Mouse (Mus musculus): ENCODE data around the gene Cacna1g. TPM values are rescaled to one million over a fixed set of nuclear protein-coding genes. Genes with fewer than 3 reads are reported as not detected.
A peak's percentile ranks its signal among the peaks of the same experiment; 100 is the strongest.

Gene Cacna1g
- total RNA-seq (2021): 10 to 100 TPM; 72.0 to 86.1 TPM
- long read RNA-seq, experiment 1, full-length matches to known transcripts: 4 of 31 reads
- long read RNA-seq, experiment 1, partial matches to known transcripts: 25 of 31 reads
- long read RNA-seq, experiment 1, other reads (novel, unspliced or antisense): 2 of 31 reads
- long read RNA-seq, experiment 2, full-length matches to known transcripts: 1 of 17 reads
- long read RNA-seq, experiment 2, partial matches to known transcripts: 9 of 17 reads
- long read RNA-seq, experiment 2, other reads (novel, unspliced or antisense): 7 of 17 reads

- DNase-seq (ENCODE audit: low spot score in 2 of 2): peak; percentile 86 to 92
Observed at GRCm38 (mm10) chr11:94473707-94474543, at the start of gene Cacna1g. Gene Cacna1g (minus strand): TSS chr11:94474198.

- DNase-seq (ENCODE audit: low spot score in 2 of 2): peak; percentile 53 to 65
Observed at GRCm38 (mm10) chr11:94521219-94521843, 47.3 kb upstream of the Cacna1g start, which contains the start of gene Mycbpap. Gene Mycbpap (minus strand): TSS chr11:94521742.

DNA sequence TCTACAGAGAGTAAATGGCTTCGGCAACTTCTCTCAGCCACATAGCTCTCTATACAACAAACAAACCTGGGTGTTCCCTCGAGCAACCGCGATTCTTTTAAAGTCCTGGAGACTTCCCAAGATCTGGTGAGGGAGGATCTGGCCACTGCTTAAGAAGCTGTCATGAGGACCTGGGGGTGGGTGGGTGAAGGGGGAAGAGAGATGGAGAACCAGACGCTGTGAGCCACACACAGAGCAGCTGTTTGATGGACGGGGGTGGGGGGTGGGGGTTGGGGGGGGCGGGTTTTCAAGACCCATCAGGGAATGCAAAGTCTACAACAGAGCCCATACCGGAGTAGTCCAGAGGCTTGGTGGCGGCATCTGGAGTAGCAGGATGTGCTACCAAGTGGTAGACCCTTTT is 39.5 kb upstream of the Cacna1g start:
- no peak for DNase-seq (ENCODE audit: low spot score in 2 of 2)

DNA sequence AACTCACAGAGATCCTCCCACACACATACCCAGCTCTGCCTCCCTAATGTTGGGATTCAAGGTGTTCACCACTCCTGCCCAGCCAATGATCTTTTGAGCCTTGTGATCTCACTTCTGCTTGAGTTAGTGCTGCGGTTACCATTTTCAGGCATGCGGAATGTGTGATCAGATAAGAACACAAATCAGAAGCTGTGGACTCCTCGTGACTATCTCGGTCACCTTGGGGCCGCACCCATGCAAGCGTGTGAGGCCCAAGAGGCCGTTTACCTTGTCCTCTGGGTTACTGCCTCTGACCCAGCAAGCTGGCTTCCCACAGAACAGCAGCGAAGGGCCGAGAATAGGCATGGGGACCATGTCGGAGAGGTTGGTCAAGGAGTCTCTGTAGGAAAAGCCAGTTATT is 35.0 kb upstream of the Cacna1g start:
- DNase-seq (ENCODE audit: low spot score in 2 of 2): no peak

DNA sequence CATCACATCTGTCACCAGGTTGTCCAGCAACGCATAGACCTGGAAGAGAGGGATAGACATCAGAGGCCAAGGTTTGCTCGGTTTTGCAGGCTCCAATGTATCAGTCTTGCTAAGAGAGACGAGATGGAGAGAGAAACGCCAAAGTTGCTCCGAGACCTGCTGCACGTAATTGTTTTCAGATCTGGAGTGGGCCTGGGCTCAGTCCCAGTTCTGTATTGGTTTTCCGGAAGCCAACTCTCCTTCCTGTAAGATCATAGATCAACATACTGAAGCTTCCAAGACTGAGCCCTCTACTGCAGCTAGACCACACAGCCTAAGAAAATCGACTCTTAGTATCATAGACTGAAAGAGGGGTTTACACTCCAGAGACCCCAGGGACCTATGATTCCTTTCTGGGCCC is 27.5 kb upstream of the Cacna1g start:
- DNase-seq (ENCODE audit: low spot score in 2 of 2): no peak

DNA sequence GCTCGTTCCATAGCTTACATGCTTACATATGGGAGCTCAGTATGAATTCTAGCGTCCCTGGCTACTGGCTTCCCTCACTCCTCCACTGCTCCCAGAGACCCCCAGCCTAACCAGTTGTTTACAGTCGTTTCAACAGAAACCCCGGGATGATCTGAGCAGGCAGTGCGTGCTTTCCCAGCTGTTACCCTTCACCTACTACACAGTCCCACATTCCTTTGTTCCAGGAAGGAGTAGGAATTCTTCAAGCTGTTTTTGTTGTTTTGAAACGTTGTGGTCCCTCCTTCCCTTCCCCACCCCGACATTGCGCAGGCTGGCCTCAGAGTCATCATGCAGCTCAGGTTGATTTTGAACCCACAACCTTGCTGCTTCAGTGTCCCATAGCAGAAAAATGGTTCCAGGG is 26.4 kb upstream of the Cacna1g start:
- no peak for DNase-seq (ENCODE audit: low spot score in 2 of 2)

DNA sequence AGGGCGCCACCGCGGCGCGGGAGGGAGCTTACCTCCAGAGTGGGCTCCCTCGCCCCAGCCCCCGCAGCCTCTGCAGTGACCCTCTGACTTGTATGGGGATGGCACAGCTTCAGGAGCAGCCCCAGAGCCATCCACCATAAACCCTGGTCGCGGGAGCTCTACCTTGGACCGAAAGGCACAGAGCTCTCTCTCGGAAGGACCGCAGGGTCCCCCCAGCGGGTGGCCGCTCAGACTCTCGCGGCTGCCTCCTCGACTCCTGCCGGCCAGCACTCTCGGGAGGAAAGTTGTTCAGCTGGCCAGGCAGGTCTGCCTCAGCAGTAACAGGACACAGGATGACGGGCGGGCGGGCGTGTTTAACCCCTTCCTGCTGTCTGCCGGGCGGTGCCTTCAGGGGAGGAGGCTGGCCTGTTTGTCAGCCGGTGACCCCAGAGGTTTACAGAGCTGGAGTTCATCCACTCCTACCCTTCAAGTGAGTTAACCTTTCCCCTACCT is 25.7 kb upstream of the Cacna1g start, which contains the start of gene Epn3:
TSS of gene Epn3 (minus strand) at position 314 of the 492 bp plus-strand sequence.
- no peak for DNase-seq (ENCODE audit: low spot score in 2 of 2)

DNA sequence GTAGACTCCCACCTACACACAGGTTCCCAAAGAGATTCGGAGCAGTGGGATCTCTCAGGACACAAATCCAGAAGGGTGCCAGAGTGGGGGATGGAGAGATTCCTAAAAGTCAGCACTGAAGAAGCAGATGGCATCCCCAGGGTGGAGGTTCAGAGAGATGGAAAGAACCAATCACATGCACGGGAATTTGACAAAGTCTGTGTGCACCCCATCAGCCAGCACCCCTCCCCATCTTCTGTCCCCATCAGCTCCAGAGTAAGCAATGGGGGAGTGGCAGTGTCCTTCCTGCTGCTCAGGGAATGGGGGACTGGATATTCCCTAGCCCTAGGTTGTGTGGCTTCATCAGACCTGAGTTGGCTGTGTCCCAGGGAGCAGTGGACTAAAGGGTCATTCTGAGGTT is 25.0 kb upstream of the Cacna1g start:
- no peak for DNase-seq (ENCODE audit: low spot score in 2 of 2)

GRCm38 (mm10) chr11:94498093-94498996 is 24.3 kb upstream of the Cacna1g start:
- DNase-seq (ENCODE audit: low spot score in 2 of 2): peak; percentile 56 to 57

DNA sequence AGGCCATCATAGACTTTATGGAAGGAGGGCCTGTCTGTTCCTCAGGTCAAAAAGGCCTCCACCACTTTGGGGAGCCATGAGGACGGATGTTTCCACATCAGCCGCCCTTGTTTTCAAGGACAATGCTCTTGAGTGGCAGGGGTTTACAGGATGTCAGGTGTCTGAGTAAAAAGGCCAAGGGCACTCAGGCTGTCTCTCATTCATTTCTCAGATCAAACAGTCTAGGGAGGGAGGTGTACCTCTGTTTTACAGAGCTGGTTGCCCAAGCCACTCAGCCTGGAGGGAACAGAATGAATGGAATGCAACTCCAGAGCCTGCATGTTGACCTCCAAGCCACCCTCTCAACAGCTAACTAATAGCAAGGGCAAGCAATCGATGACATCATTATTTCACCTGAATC is 21.4 kb upstream of the Cacna1g start:
- DNase-seq (ENCODE audit: low spot score in 2 of 2): no peak

DNA sequence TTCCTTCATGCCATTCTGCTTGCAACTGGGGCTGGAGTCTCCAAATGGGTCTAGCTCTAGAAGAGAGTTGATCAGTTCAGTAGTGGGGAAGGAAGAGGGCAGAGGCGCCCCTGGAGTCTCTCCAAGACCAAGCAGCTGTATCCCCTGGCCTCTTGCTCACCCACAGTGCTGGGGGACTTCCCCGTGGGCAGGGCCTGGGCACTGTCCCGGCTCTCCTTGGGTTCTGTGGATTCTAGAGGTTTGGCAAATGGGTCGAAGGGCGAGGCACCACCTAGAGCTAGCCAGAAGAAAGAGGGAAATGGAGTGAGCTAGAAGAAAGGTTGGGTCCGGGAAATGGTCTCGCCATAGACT is 17.7 kb upstream of the Cacna1g start:
- no peak for DNase-seq (ENCODE audit: low spot score in 2 of 2)

DNA sequence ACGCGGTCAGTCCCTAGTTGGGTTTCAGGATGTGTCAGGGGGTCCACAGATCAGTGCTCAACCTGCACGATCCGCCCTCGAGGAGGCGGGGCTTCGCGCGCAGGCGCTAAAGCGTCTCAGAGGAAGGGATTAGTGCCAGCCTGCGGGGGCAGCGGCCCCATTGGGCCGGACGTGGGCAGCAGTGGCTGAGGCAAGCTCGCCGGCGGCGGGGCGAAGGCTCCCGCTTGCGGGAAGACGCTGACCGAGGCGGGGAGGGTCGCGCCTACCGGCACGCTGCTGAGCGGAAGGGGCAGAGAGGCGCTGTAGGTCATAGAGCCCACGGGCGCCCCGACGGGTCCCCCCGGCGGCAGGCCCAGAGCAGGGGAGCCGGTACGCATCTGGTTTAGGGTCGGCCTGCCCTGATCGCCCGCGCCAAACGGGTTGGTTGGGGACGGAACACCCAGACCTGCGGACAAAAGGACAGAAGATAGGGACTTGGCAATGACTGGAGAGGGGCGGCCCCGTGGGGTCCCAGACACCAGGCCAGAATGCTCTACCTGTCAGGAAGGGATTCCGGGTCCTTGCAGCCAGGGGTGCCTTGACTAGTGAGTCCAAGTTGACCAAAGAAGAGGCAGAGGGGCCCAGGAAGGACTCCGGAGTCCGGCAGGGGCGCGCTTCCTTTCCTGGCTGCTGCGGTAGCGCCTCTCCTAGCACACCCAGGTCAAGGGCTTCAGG is 17.2 kb upstream of the Cacna1g start:
- peak in 1 of 2 experiments; percentile 52 for DNase-seq (ENCODE audit: low spot score in 2 of 2)

DNA sequence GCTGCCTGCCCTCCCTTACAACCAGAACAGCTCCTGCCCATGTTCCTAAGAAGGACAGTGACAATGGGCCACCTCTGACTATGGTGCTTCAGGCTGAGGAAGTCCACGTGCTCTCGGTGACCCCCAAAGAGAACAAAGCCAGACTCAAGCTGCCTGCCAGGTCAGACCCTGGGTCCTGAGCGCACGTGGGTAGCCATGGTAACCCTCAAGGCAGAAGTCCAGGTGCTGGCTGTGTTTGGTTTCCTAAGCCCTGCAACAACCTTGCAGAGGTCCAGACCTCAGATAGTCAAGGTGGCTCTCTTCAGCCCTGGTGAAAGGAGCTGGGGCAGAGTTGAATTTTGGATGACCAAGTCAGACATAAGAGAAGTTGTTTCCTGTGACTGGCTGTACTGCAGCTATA is 15.7 kb upstream of the Cacna1g start:
- no peak for DNase-seq (ENCODE audit: low spot score in 2 of 2)

DNA sequence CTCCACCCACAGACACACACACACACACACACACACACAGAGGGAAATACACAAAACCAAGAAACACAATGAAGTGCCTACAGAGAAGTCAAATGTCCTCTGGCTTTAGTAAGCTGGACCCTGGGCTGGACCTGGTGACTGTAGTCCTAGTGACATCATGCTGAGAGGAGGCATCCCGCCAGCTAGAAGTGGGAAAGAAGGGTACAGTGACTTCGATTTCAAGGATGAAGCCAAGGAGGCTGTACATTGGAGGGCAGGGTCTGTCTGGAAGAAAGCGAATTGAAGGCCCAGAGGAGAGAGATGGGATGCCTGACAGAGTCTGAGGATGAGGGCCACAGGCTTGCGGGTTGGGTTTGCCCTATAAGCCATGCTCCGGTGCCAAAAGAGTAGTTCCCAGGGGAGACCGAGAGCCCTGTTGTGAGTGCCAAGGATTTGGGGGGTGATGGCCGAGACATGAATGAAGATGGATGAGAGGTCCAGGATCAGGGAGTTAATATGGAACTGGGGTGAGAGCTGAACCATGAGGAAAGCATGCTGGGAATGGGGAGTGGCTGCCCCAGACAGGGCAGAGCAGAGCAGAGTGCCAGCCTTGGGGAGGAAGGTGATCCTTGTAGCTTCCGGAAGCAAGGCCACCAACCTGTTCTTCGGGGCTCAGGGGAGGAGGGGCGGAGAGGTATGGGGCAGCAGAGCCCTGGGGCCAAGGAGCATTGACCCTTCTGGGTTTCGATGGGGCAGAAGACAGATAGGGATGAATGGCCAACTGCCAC is 15.0 kb upstream of the Cacna1g start:
- DNase-seq (ENCODE audit: low spot score in 2 of 2): no peak

GRCm38 (mm10) chr11:94486001-94486400 is 12.0 kb upstream of the Cacna1g start, which contains the start of gene Spata20:
Gene Spata20 (minus strand): TSS chr11:94486179.
- DNase-seq (ENCODE audit: low spot score in 2 of 2): peak; percentile 91

- DNase-seq (ENCODE audit: low spot score in 2 of 2): no peak
Observed at GRCm38 (mm10) chr11:94485223-94485622, 11.2 kb upstream of the Cacna1g start.

DNA sequence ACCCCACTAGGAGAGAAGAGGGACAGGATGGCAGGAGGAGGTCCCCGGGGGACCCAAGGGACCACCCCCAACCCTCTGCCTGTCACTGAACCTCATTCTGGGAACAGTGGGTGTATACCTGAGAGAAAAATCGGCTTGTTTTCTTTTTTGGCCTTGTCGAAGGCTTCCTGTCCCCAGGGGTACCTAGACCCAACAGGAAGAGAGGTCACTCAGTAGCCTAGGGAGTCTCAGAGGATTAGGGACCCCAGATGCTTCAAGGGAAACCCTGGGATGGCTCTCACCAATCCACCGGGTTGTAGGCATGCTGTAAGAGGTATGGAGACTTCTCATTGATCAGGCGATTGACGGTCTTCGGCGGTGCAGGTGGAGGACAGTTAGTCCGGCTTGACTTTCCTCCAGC is 10.6 kb upstream of the Cacna1g start:
- DNase-seq (ENCODE audit: low spot score in 2 of 2): no peak

DNA sequence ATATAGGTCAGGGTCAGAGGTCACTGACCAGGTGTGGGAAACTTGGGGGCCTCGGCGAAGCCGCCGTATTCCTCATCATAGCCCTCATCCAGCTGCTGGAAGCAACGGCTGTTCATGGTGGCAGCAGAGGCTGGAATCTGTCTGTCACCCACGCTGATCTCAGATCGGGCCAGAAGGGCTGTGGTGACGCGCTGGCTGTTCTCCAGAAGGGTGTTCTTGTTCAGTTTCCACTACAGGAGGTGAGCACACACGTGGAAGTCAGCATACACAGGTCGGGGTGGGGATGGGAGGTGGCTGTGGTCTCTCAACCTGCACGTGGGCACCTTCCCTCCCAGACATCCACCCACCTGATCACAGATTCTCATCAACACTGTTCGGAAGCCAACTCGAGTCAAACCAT is 9.9 kb upstream of the Cacna1g start:
- no peak for DNase-seq (ENCODE audit: low spot score in 2 of 2)

GRCm38 (mm10) chr11:94483436-94483835 is 9.4 kb upstream of the Cacna1g start:
- DNase-seq (ENCODE audit: low spot score in 2 of 2): no peak

Data from left cerebral cortex, adult 18-20 months (tissue).